Mouse (Mus musculus): ENCODE results near the gene Llgl1.

DNA sequence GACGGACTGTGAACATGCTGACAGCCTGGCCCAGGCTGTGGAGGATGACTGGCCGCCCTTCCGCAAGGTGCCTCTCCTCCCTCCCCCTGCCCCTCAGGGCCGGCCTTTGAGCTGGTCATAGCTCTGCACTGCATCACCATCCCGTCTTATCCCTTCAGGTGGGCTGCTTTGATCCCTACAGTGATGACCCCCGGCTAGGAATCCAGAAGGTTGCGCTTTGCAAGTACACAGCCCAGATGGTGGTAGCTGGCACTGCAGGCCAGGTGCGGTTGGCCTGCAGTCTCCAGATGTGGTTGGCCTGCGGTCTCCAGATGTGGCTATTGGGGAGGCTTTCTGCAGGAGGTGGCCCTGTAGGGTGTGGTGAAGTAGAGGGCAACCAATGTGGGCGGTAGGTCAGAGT lies 9.1 kb downstream of the Llgl1 start:
- TF ChIP-seq POLR2A (IDR thresholded peaks at IDR 0.05; ENCODE audit: control insufficient read depth, low read depth, low read length) (no peak), CTCF (IDR thresholded peaks at IDR 0.05; ENCODE audit: control insufficient read depth, insufficient read depth, insufficient replicate concordance, low read depth, low read length) (no peak)
